In the genomic region with DNA sequence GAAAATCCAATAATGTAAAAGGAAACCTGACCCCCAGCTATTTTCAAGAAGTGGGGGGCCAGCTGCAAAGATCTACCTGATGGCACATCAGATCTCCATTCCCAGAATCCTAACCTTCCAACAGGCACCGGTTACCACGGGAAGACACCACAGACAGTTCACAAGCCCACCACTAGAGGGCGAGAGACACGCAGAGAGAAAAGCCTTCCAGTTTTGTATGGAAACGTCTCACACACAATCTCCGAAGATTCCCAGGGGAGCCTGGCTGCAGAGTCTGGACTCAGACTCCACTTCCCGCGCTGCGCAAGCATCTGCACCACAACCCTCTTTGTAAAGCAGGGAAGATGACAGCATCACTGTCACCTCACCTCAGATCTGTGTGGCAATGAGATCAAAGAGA, we compare ENCODE assay signal across 8 mouse cellular contexts. TPM values are rescaled to one million over a fixed set of nuclear protein-coding genes. Genes with fewer than 3 reads are reported as not detected.
DNase-seq lines count a peak whose midpoint lies in the region; ATAC-seq and TF ChIP-seq lines count a peak whose summit lies in the region.

No protein-coding gene starts in this region.

- H3K4me2 ChIP-seq in forebrain, embryonic 16.5 days (ENCODE audit: low read length) = peak overlapping the region; percentile 24; the same call in 1 of the 2 replicates
- no peak overlapping the region for H3K4me2 ChIP-seq in liver, postnatal 0 days (ENCODE audit: low read depth, low read length)
- H3K4me2 ChIP-seq in neural tube, embryonic 14.5 days (ENCODE audit: low read depth, low read length) = peak overlapping the region; percentile 28; the same call in 1 of the 2 replicates

- 4% methylated on average over 9 of the region's 9 CpGs for WGBS in forebrain, embryonic 16.5 days
- WGBS in large intestine, adult 2 months = 4% methylated on average over 9 of the region's 9 CpGs
- 6% methylated on average over 9 of the region's 9 CpGs for WGBS in liver, postnatal 0 days (ENCODE audit: insufficient replicate concordance)
- WGBS in neural tube, embryonic 14.5 days = 2% methylated on average over 9 of the region's 9 CpGs

- peaks cover 3% of the 10 kb centered on the region for H3K9me3 ChIP-seq in G1E (replicated peaks)
- H3K9me3 ChIP-seq in forebrain, embryonic 16.5 days (ENCODE audit: control insufficient read depth, low read length) = no peaks in the 10 kb centered on the region
- H3K9me3 ChIP-seq in liver, postnatal 0 days (ENCODE audit: low read length) = no peaks in the 10 kb centered on the region
- no peaks in the 10 kb centered on the region for H3K9me3 ChIP-seq in neural tube, embryonic 14.5 days (ENCODE audit: control insufficient read depth, low read length)

- peak; percentile 88 for TF ChIP-seq CTCF in G1E (IDR thresholded peaks at IDR 0.05; ENCODE audit: low read depth, low read length)
- TF ChIP-seq CTCF in liver, postnatal 0 days (IDR thresholded peaks at IDR 0.05; ENCODE audit: low read depth) = peak; percentile 96

- peaks cover 41% of the 10 kb centered on the region for H3K36me3 ChIP-seq in G1E (replicated peaks)
- no peaks in the 10 kb centered on the region for H3K36me3 ChIP-seq in forebrain, embryonic 16.5 days (ENCODE audit: control insufficient read depth, insufficient read depth)
- peaks cover 3% of the 10 kb centered on the region; the same call in 1 of the 2 replicates for H3K36me3 ChIP-seq in liver, postnatal 0 days (replicated peaks; ENCODE audit: insufficient read depth, low read length)
- no peaks in the 10 kb centered on the region for H3K36me3 ChIP-seq in neural tube, embryonic 14.5 days (ENCODE audit: control insufficient read depth, insufficient read depth, low read length)

- DNase-seq in G1E (ENCODE audit: low spot score) = peak; percentile 31
- DNase-seq in cerebellum, adult 18-20 months = peak; percentile 92 to 94
- peak; percentile 67 for DNase-seq in heart, postnatal 25 days (ENCODE audit: low spot score)
- DNase-seq in large intestine, adult 2 months (ENCODE audit: low read depth, low spot score) = peak; percentile 72
- DNase-seq in liver, postnatal 0 days = peak; percentile 84
- peak; percentile 93 for DNase-seq in testis, postnatal 10 days (ENCODE audit: low spot score)

- H3K27ac ChIP-seq in forebrain, embryonic 16.5 days (ENCODE audit: low read length) = no peak overlapping the region
- H3K27ac ChIP-seq in liver, postnatal 0 days (ENCODE audit: low read depth) = no peak overlapping the region
- no peak overlapping the region for H3K27ac ChIP-seq in neural tube, embryonic 14.5 days (ENCODE audit: low read depth, low read length)

- no peaks in the 10 kb centered on the region for H3K27me3 ChIP-seq in G1E (ENCODE audit: insufficient read depth, low read length)
- H3K27me3 ChIP-seq in forebrain, embryonic 16.5 days (replicated peaks; ENCODE audit: control insufficient read depth, insufficient read depth, low read length) = no peaks in the 10 kb centered on the region
- no peaks in the 10 kb centered on the region for H3K27me3 ChIP-seq in liver, postnatal 0 days (ENCODE audit: insufficient read depth, low read length)
- H3K27me3 ChIP-seq in neural tube, embryonic 14.5 days (ENCODE audit: control insufficient read depth, insufficient read depth, low read length) = no peaks in the 10 kb centered on the region

- intact Hi-C loops in heart, postnatal 25 days (cut with DNase I) = loop anchor here (1.0 kb wide), 3 partner anchors 45 to 63 kb away; no protein-coding TSS in a partner anchor

- H3K4me1 ChIP-seq in G1E (ENCODE audit: insufficient read depth, low read depth, low read length) = peaks cover 2% of the 10 kb centered on the region; the same call in 1 of the 2 replicates
- peaks cover 2% of the 10 kb centered on the region; the same call in 1 of the 2 replicates for H3K4me1 ChIP-seq in forebrain, embryonic 16.5 days (replicated peaks; ENCODE audit: control insufficient read depth, insufficient read depth, low read length)
- H3K4me1 ChIP-seq in liver, postnatal 0 days (ENCODE audit: insufficient read depth) = no peaks in the 10 kb centered on the region
- H3K4me1 ChIP-seq in neural tube, embryonic 14.5 days (ENCODE audit: control insufficient read depth, insufficient read depth, low read length) = no peaks in the 10 kb centered on the region

- no peak for ATAC-seq in G1E (ENCODE audit: extremely low read depth, insufficient number of reproducible peaks, low FRiP score, poor library complexity, severe bottlenecking)
- peak; percentile 73 for ATAC-seq in forebrain, embryonic 16.5 days
- ATAC-seq in liver, postnatal 0 days = no peak
- peak; percentile 81 for ATAC-seq in neural tube, embryonic 14.5 days (ENCODE audit: low read depth)

- TF ChIP-seq EP300 in liver, postnatal 0 days (IDR thresholded peaks at IDR 0.05; ENCODE audit: low read depth) = no peak

- no peak overlapping the region for H3K4me3 ChIP-seq in G1E (ENCODE audit: low read depth, low read length)
- H3K4me3 ChIP-seq in forebrain, embryonic 16.5 days (replicated peaks; ENCODE audit: low read length) = no peak overlapping the region
- no peak overlapping the region for H3K4me3 ChIP-seq in liver, postnatal 0 days (ENCODE audit: low read depth, low read length)
- no peak overlapping the region for H3K4me3 ChIP-seq in neural tube, embryonic 14.5 days (ENCODE audit: low read depth, low read length)

- H3K9ac ChIP-seq in forebrain, embryonic 16.5 days (replicated peaks; ENCODE audit: low read depth, low read length) = no peak overlapping the region
- no peak overlapping the region for H3K9ac ChIP-seq in liver, postnatal 0 days (replicated peaks)
- H3K9ac ChIP-seq in neural tube, embryonic 14.5 days (replicated peaks; ENCODE audit: low read depth, low read length) = no peak overlapping the region

RNA-seq across cellular contexts. Expression of a gene that starts 43.7 kb away (rescaled TPM):
- total RNA-seq in G1E (2014; fragmentation: Nextera tagmentation) (13.7 and 15.5 TPM in 2 replicates), G1E (2017) (2.1 and 3.7 TPM in 2 replicates)
- 2.9 and 3.1 TPM in 2 replicates for polyA plus RNA-seq in G1E (2012)
- 6.6 and 8.0 TPM in 2 replicates for polyA plus RNA-seq in forebrain, embryonic 16.5 days (2015; fragmentation: Nextera tagmentation; extraction: Ambion mirVana)
- total RNA-seq in heart, postnatal 25 days (2021) = 1 to 10 TPM; 5.0 to 5.7 TPM
- polyA plus RNA-seq in large intestine, adult 2 months (2012; rRNA removed) = 4.0 and 5.4 TPM in 2 replicates
- polyA plus RNA-seq in liver, postnatal 0 days (2015; fragmentation: Nextera tagmentation; extraction: Ambion mirVana) = 2.3 and 2.9 TPM in 2 replicates
- 7.6 and 8.2 TPM in 2 replicates for polyA plus RNA-seq in neural tube, embryonic 14.5 days (2014; fragmentation: Nextera tagmentation; extraction: Ambion mirVana)

RNA-seq across cellular contexts. Expression of a gene that starts 58.6 kb away (rescaled TPM):
- total RNA-seq in G1E (2014; fragmentation: Nextera tagmentation) (not detected in 2 replicates), G1E (2017) (0.05 TPM in 1 of 2 replicates, not detected in the other)
- not detected in 2 replicates for polyA plus RNA-seq in G1E (2012)
- polyA plus RNA-seq in forebrain, embryonic 16.5 days (2015; fragmentation: Nextera tagmentation; extraction: Ambion mirVana) = 0.99 and 1.1 TPM in 2 replicates
- total RNA-seq in heart, postnatal 25 days (2021) = 1 to 10 TPM; 3.9 to 4.3 TPM
- 1.2 and 1.4 TPM in 2 replicates for polyA plus RNA-seq in large intestine, adult 2 months (2012; rRNA removed)
- 1.4 and 2.1 TPM in 2 replicates for polyA plus RNA-seq in liver, postnatal 0 days (2015; fragmentation: Nextera tagmentation; extraction: Ambion mirVana)
- polyA plus RNA-seq in neural tube, embryonic 14.5 days (2014; fragmentation: Nextera tagmentation; extraction: Ambion mirVana) = 0.52 and 1.7 TPM in 2 replicates

Comparison
In these comparisons a context has a peak if more than half of its experiments do, and no peak if none do; other contexts are left out.
1. ATAC-seq: peak in forebrain, embryonic 16.5 days (single experiment) and neural tube, embryonic 14.5 days (single experiment); none in G1E (single experiment) and liver, postnatal 0 days (single experiment).
2. DNase-seq: peak in every context shown above with its lines; median percentile 93 in cerebellum, adult 18-20 months; 93 in testis, postnatal 10 days; 84 in liver, postnatal 0 days; 72 in large intestine, adult 2 months; 67 in heart, postnatal 25 days; 31 in G1E.